Mouse (Mus musculus) forebrain, embryonic 15.5 days (tissue): ENCODE results near the gene Aff3. TPM values are rescaled to one million over a fixed set of nuclear protein-coding genes. Genes with fewer than 3 reads are reported as not detected.
A peak's percentile ranks its signal among the peaks of the same experiment; 100 is the strongest.

Source experiments
- ATAC-seq: fragments of 200-750 bp; cut with Nextera tagmentation; replicated peaks from 2 replicates; pipeline ENCODE4 v1.8.0; 2017; ENCODE audit warnings: mild to moderate bottlenecking, moderate TSS enrichment, moderate library complexity
- H3K27ac ChIP-seq: fragments of 300-500 bp; sonication (generic); replicated peaks from 2 replicates; pipeline ENCODE4 v1.5.1; 2015; ENCODE audit warnings: mild to moderate bottlenecking, inconsistent platforms
- H3K27me3 ChIP-seq: fragments of 300-500 bp; sonication (generic); 2 replicates; pipeline ENCODE4 v1.6.1; 2015; ENCODE audit warnings: inconsistent platforms
- H3K36me3 ChIP-seq: fragments of 300-500 bp; sonication (generic); 2 replicates; pipeline ENCODE4 v1.6.1; 2015; ENCODE audit warnings: mild to moderate bottlenecking, inconsistent platforms
- H3K4me1 ChIP-seq: fragments of 300-500 bp; sonication (generic); 2 replicates; pipeline ENCODE4 v1.6.1; 2015; ENCODE audit warnings: inconsistent platforms
- H3K4me2 ChIP-seq: fragments of 300-500 bp; sonication (generic); replicated peaks from 2 replicates; pipeline ENCODE4 v1.6.1; 2015; ENCODE audit warnings: mild to moderate bottlenecking, inconsistent platforms
- H3K4me3 ChIP-seq: fragments of 300-500 bp; sonication (generic); 2 replicates; pipeline ENCODE4 v1.5.1; 2015; ENCODE audit warnings: mild to moderate bottlenecking, inconsistent platforms
- H3K9ac ChIP-seq: fragments of 300-500 bp; sonication (generic); replicated peaks from 2 replicates; pipeline ENCODE4 v1.6.1; 2015; ENCODE audit warnings: mild to moderate bottlenecking, inconsistent platforms
- H3K9me3 ChIP-seq: fragments of 300-500 bp; sonication (generic); 2 replicates; pipeline ENCODE4 v1.6.1; 2016; ENCODE audit warnings: inconsistent platforms
- WGBS: fragments of 180-500 bp; shearing (Covaris S2); methylation state at CpG from one replicate; pipeline ENCODE4 v1.1.7; 2015; ENCODE audit warnings: mixed read lengths; 5-methylcytosine and 5-hydroxymethylcytosine counted together
- polyA plus RNA-seq: library from polyadenylated mRNA; unstranded; fragments of >200 nt; fragmentation: Nextera tagmentation; extraction: Ambion mirVana; gene quantifications from 2 replicates; pipeline ENCODE4 v1.2.1, GENCODE M21; 2015

Gene Aff3
- polyA plus RNA-seq, 1 experiment from 2014 or later, result 36.9 TPM

- H3K9me3 ChIP-seq, result no peaks in the 10 kb centered on the region
- no peak for ATAC-seq
- peaks cover 28% of the 10 kb centered on the region for H3K4me1 ChIP-seq
- H3K27ac ChIP-seq, result peak overlapping the region; percentile 77
- 91% methylated on average over 6 of the region's 6 CpGs for WGBS
- H3K27me3 ChIP-seq, result no peaks in the 10 kb centered on the region
- H3K9ac ChIP-seq, result no peak overlapping the region
- no peak overlapping the region for H3K4me2 ChIP-seq
- no peaks in the 10 kb centered on the region for H3K36me3 ChIP-seq
- no peak overlapping the region for H3K4me3 ChIP-seq
Observed at GRCm38 (mm10) chr1:38451367-38451766, 213.4 kb downstream of the Aff3 start.

GRCm38 (mm10) chr1:38450677-38451076 lies 214.1 kb downstream of the Aff3 start:
- ATAC-seq, result peak; percentile 95
- no peaks in the 10 kb centered on the region for H3K36me3 ChIP-seq
- H3K4me1 ChIP-seq, result peaks cover 35% of the 10 kb centered on the region
- no peaks in the 10 kb centered on the region for H3K9me3 ChIP-seq
- H3K27ac ChIP-seq, result peak overlapping the region; percentile 77
- WGBS, result 38% methylated on average over 12 of the region's 12 CpGs
- H3K27me3 ChIP-seq, result no peaks in the 10 kb centered on the region
- H3K4me3 ChIP-seq, result no peak overlapping the region
- H3K9ac ChIP-seq, result no peak overlapping the region
- no peak overlapping the region for H3K4me2 ChIP-seq

- H3K4me3 ChIP-seq, result no peak overlapping the region
- H3K9me3 ChIP-seq, result no peaks in the 10 kb centered on the region
- no peaks in the 10 kb centered on the region for H3K27me3 ChIP-seq
- no peak overlapping the region for H3K4me2 ChIP-seq
- no peak overlapping the region for H3K9ac ChIP-seq
- ATAC-seq, result no peak
- H3K4me1 ChIP-seq, result peaks cover 35% of the 10 kb centered on the region
- peak overlapping the region; percentile 77 for H3K27ac ChIP-seq
- no peaks in the 10 kb centered on the region for H3K36me3 ChIP-seq
- WGBS, result 58% methylated on average over 7 of the region's 7 CpGs
Observed at GRCm38 (mm10) chr1:38449816-38450478, 214.8 kb downstream of the Aff3 start.

GRCm38 (mm10) chr1:38448854-38449253 lies 215.9 kb downstream of the Aff3 start:
- Histone ChIP-seq H3K9ac (no peak overlapping the region), H3K27ac (no peak overlapping the region)
- WGBS, result 83% methylated on average over 3 of the region's 3 CpGs

GRCm38 (mm10) chr1:38447581-38447980 lies 217.2 kb downstream of the Aff3 start:
- no peak for ATAC-seq
- no peak overlapping the region for H3K27ac ChIP-seq
- no peak overlapping the region for H3K4me2 ChIP-seq
- no peak overlapping the region for H3K4me3 ChIP-seq
- no peak overlapping the region for H3K9ac ChIP-seq
- H3K36me3 ChIP-seq, result no peaks in the 10 kb centered on the region
- no peaks in the 10 kb centered on the region for H3K27me3 ChIP-seq
- 97% methylated on average over 2 of the region's 2 CpGs for WGBS
- H3K4me1 ChIP-seq, result peaks cover 44% of the 10 kb centered on the region
- no peaks in the 10 kb centered on the region for H3K9me3 ChIP-seq

More at GRCm38 (mm10) chr1:38448854-38449253, 215.9 kb downstream of the Aff3 start:
- Histone ChIP-seq H3K4me2 (no peak overlapping the region), H3K36me3 (no peaks in the 10 kb centered on the region), H3K27me3 (no peaks in the 10 kb centered on the region), H3K9me3 (no peaks in the 10 kb centered on the region), H3K4me1 (peaks cover 35% of the 10 kb centered on the region), H3K4me3 (no peak overlapping the region)
- ATAC-seq, result no peak

GRCm38 (mm10) chr1:38446152-38446820 lies 218.5 kb downstream of the Aff3 start:
- H3K4me3 ChIP-seq, result no peak overlapping the region
- H3K4me2 ChIP-seq, result no peak overlapping the region
- no peak overlapping the region for H3K9ac ChIP-seq
- H3K4me1 ChIP-seq, result peaks cover 46% of the 10 kb centered on the region
- H3K27me3 ChIP-seq, result no peaks in the 10 kb centered on the region
- no peak for ATAC-seq
- no peaks in the 10 kb centered on the region for H3K36me3 ChIP-seq
- H3K27ac ChIP-seq, result peak overlapping the region; percentile 35
- H3K9me3 ChIP-seq, result no peaks in the 10 kb centered on the region
- 65% methylated on average over 12 of the region's 12 CpGs for WGBS

GRCm38 (mm10) chr1:38442887-38443286 lies 221.9 kb downstream of the Aff3 start:
- Histone ChIP-seq H3K9ac (no peak overlapping the region), H3K4me3 (no peak overlapping the region), H3K9me3 (no peaks in the 10 kb centered on the region), H3K36me3 (no peaks in the 10 kb centered on the region), H3K27ac (no peak overlapping the region), H3K4me2 (no peak overlapping the region), H3K27me3 (no peaks in the 10 kb centered on the region), H3K4me1 (peaks cover 58% of the 10 kb centered on the region)
- WGBS, result 89% methylated on average over 3 of the region's 3 CpGs
- no peak for ATAC-seq

GRCm38 (mm10) chr1:38442479-38442878 lies 222.3 kb downstream of the Aff3 start:
- no peak for ATAC-seq
- Histone ChIP-seq H3K4me1 (peaks cover 62% of the 10 kb centered on the region), H3K27me3 (no peaks in the 10 kb centered on the region), H3K9ac (no peak overlapping the region), H3K36me3 (no peaks in the 10 kb centered on the region), H3K4me2 (no peak overlapping the region), H3K9me3 (no peaks in the 10 kb centered on the region), H3K4me3 (no peak overlapping the region), H3K27ac (no peak overlapping the region)
- WGBS, result 79% methylated on average over 9 of the region's 9 CpGs

GRCm38 (mm10) chr1:38441800-38442199 lies 223.0 kb downstream of the Aff3 start:
- WGBS, result 56% methylated on average over 2 of the region's 2 CpGs
- no peak overlapping the region for H3K9ac ChIP-seq
- no peak overlapping the region for H3K4me2 ChIP-seq
- peak overlapping the region; percentile 86; the same call in 1 of the 2 replicates for H3K27ac ChIP-seq
- no peak overlapping the region for H3K4me3 ChIP-seq
- no peaks in the 10 kb centered on the region for H3K36me3 ChIP-seq
- no peak for ATAC-seq
- H3K27me3 ChIP-seq, result no peaks in the 10 kb centered on the region
- peaks cover 68% of the 10 kb centered on the region for H3K4me1 ChIP-seq
- H3K9me3 ChIP-seq, result no peaks in the 10 kb centered on the region

GRCm38 (mm10) chr1:38440471-38440815 lies 224.3 kb downstream of the Aff3 start:
- 57% methylated on average over 6 of the region's 6 CpGs for WGBS
- no peak overlapping the region for H3K4me2 ChIP-seq
- no peaks in the 10 kb centered on the region for H3K27me3 ChIP-seq
- peaks cover 69% of the 10 kb centered on the region for H3K4me1 ChIP-seq
- H3K4me3 ChIP-seq, result no peak overlapping the region
- no peaks in the 10 kb centered on the region for H3K36me3 ChIP-seq
- no peak for ATAC-seq
- H3K9me3 ChIP-seq, result no peaks in the 10 kb centered on the region
- no peak overlapping the region for H3K9ac ChIP-seq
- H3K27ac ChIP-seq, result peak overlapping the region; percentile 86

- H3K27me3 ChIP-seq, result no peaks in the 10 kb centered on the region
- H3K4me1 ChIP-seq, result peaks cover 69% of the 10 kb centered on the region
- peak overlapping the region; percentile 86 for H3K27ac ChIP-seq
- H3K9me3 ChIP-seq, result no peaks in the 10 kb centered on the region
- ATAC-seq, result 0 out of 2 replicates have a peak, but pooled peaks have one; percentile 17
- H3K4me2 ChIP-seq, result peak overlapping the region; percentile 28
- no peak overlapping the region for H3K4me3 ChIP-seq
- WGBS, result 19% methylated on average over 4 of the region's 4 CpGs
- H3K9ac ChIP-seq, result peak overlapping the region; percentile 20; the same call in 1 of the 2 replicates
- H3K36me3 ChIP-seq, result no peaks in the 10 kb centered on the region
Observed at GRCm38 (mm10) chr1:38439751-38440470, 224.8 kb downstream of the Aff3 start.

GRCm38 (mm10) chr1:38438447-38438846 lies 226.3 kb downstream of the Aff3 start:
- H3K9me3 ChIP-seq, result no peaks in the 10 kb centered on the region
- no peak overlapping the region for H3K4me3 ChIP-seq
- no peaks in the 10 kb centered on the region for H3K27me3 ChIP-seq
- peak overlapping the region; percentile 86 for H3K27ac ChIP-seq
- peak overlapping the region; percentile 22 for H3K4me2 ChIP-seq
- peak; percentile 94 for ATAC-seq
- 10% methylated on average over 4 of the region's 4 CpGs for WGBS
- H3K36me3 ChIP-seq, result no peaks in the 10 kb centered on the region
- no peak overlapping the region for H3K9ac ChIP-seq
- H3K4me1 ChIP-seq, result peaks cover 66% of the 10 kb centered on the region
